Mouse (Mus musculus): Measurements from ENCODE around the gene Ush2a. TPM values are rescaled to one million over a fixed set of nuclear protein-coding genes. Genes with fewer than 3 reads are reported as not detected.

The Ush2a gene
- total and polyA plus RNA-seq, 3 experiments, result under 0.01 to 0.04 TPM; not detected in 1

DNA sequence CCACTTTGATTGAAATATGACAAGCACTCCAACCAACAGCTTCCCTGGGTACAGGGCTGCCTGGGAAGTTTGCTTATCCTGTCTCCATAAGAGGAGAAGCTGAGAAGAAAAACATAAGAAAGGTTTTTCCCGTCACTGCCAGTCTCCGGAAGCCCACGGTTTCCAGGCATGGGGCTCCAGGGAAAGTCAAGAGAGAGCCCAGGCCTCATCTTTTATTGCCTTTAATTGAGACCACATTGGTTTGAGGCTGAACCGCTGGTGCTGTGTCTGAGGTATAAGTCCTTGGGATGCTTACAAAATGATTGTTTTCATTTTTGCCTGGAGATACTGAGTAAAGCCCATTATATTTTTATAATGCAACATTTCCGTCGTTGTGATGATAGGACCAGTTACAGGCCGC lies 511.8 kb downstream of the Ush2a start:
- no peak overlapping the region for H3K27ac ChIP-seq (ENCODE audit: control insufficient read depth, low read depth, low read length)
- TF ChIP-seq ZMIZ1 (IDR thresholded peaks at IDR 0.05; ENCODE audit: low read depth, low read length), result no peak
- TF ChIP-seq MYB (IDR thresholded peaks at IDR 0.05; ENCODE audit: low read depth, low read length), result no peak
- TF ChIP-seq TBP (IDR thresholded peaks at IDR 0.05; ENCODE audit: low read depth, low read length), result no peak
- TF ChIP-seq ZC3H11A (IDR thresholded peaks at IDR 0.05; ENCODE audit: low read depth, low read length), result no peak
- TF ChIP-seq TAL1 (IDR thresholded peaks at IDR 0.05; ENCODE audit: low read length), result no peak
- TF ChIP-seq RCOR1 (IDR thresholded peaks at IDR 0.05; ENCODE audit: low read depth, low read length), result no peak
- no peaks in the 10 kb centered on the region for H3K27me3 ChIP-seq (ENCODE audit: control insufficient read depth in 1 of 2, insufficient read depth in 2 of 2, low read length in 2 of 2)
- no peaks in the 10 kb centered on the region for H3K9me3 ChIP-seq (replicated peaks; ENCODE audit: insufficient read depth, low read length)
- H3K9ac ChIP-seq (ENCODE audit: control insufficient read depth, low read depth, low read length, poor library complexity, severe bottlenecking), result no peak overlapping the region
- no peaks in the 10 kb centered on the region for H3K79me2 ChIP-seq (ENCODE audit: control insufficient read depth, insufficient read depth, low read length, poor library complexity)
- H3K4me1 ChIP-seq (ENCODE audit: control insufficient read depth in 1 of 2, insufficient read depth in 2 of 2, low read length in 2 of 2), result peaks cover 0 to 2% of the 10 kb centered on the region in 2 experiments; a peak in 1 of 4 replicates
- H3K36me3 ChIP-seq (ENCODE audit: control insufficient read depth in 1 of 2, insufficient read depth in 2 of 2, low read length in 2 of 2), result peaks cover 0 to 2% of the 10 kb centered on the region in 2 experiments; a peak in 1 of 4 replicates
- no peak for DNase-seq (ENCODE audit: low read depth, low spot score)
- H3K4me3 ChIP-seq (ENCODE audit: control insufficient read depth in 1 of 2, insufficient read depth in 1 of 2, low read depth in 2 of 2, low read length in 2 of 2), result no peak overlapping the region

DNA sequence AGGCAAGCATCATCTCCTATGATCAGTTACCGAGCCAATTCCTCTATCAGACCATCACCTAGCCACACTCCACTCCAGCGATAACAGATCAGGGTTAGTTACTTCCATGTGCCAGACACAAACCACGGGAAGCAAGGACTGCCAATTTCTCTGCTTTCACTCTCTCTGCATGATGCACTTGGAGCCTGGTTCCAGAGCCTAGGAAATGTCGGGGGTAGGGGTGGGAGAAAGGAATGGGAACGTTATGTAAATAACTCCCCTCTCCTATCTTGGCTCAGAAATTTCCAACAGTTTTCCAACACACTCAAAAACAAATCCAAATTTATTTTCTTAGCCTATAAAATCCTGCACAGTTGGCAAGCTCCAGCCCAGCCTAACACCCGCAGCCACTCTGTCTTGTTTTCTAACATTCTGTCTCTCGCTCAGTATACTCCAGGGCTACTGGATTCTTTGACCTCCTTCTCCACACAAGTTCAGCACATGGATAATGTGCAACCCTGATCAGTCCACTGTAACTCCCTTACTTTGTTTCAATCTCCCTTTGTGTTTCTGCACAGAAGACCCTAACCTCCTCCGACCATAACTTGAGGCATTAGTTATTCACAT lies 515.8 kb downstream of the Ush2a start:
- TF ChIP-seq ELF1 (IDR thresholded peaks at IDR 0.05; ENCODE audit: low read depth, low read length) (no peak), TBP (IDR thresholded peaks at IDR 0.05; ENCODE audit: low read depth, low read length) (no peak), E2F4 (IDR thresholded peaks at IDR 0.05; ENCODE audit: borderline replicate concordance, low read depth, low read length) (no peak), MAX (IDR thresholded peaks at IDR 0.05; ENCODE audit: low read length) (no peak), USF1 (IDR thresholded peaks at IDR 0.05; ENCODE audit: low read depth, low read length) (no peak)
- no peak overlapping the region for H3K9ac ChIP-seq (ENCODE audit: control insufficient read depth, low read depth, low read length, poor library complexity, severe bottlenecking)
- H3K9me3 ChIP-seq (replicated peaks; ENCODE audit: insufficient read depth, low read length), result no peaks in the 10 kb centered on the region
- no peak overlapping the region for H3K27ac ChIP-seq (ENCODE audit: control insufficient read depth, low read depth, low read length)
- H3K4me3 ChIP-seq (ENCODE audit: control insufficient read depth in 1 of 2, insufficient read depth in 1 of 2, low read depth in 2 of 2, low read length in 2 of 2), result no peak overlapping the region
- H3K4me1 ChIP-seq (ENCODE audit: control insufficient read depth in 1 of 2, insufficient read depth in 2 of 2, low read length in 2 of 2), result no peaks in the 10 kb centered on the region
- no peak for DNase-seq (ENCODE audit: low read depth, low spot score)
- no peaks in the 10 kb centered on the region for H3K79me2 ChIP-seq (ENCODE audit: control insufficient read depth, insufficient read depth, low read length, poor library complexity)
- no peaks in the 10 kb centered on the region for H3K36me3 ChIP-seq (ENCODE audit: control insufficient read depth in 1 of 2, insufficient read depth in 2 of 2, low read length in 2 of 2)
- no peaks in the 10 kb centered on the region for H3K27me3 ChIP-seq (ENCODE audit: control insufficient read depth in 1 of 2, insufficient read depth in 2 of 2, low read length in 2 of 2)

DNA sequence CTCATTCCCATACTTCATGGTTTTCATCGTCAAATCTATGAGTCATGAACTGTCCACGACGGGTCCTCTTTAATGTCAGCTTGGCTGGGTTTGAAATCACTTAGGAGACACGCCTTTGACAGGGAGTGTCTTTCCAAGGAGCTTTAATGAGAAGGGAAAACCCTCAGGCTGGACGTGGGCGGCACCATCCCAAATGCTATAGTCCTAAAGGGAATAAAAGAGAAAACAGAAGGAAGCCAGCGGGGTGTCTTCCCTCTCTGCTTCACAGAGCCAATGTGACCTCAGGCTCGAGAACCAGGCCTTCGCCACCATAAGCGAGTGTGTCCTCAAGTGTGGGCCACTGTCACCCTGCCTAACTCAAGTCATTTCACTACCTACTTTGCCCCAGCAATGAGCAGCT lies 523.2 kb downstream of the Ush2a start:
- Histone ChIP-seq H3K27ac (ENCODE audit: control insufficient read depth, low read depth, low read length) (no peak overlapping the region), H3K9ac (ENCODE audit: control insufficient read depth, low read depth, low read length, poor library complexity, severe bottlenecking) (no peak overlapping the region), H3K9me3 (replicated peaks; ENCODE audit: insufficient read depth, low read length) (no peaks in the 10 kb centered on the region), H3K27me3 (ENCODE audit: control insufficient read depth in 1 of 2, insufficient read depth in 2 of 2, low read length in 2 of 2) (no peaks in the 10 kb centered on the region), H3K4me1 (ENCODE audit: control insufficient read depth in 1 of 2, insufficient read depth in 2 of 2, low read length in 2 of 2) (no peaks in the 10 kb centered on the region), H3K36me3 (ENCODE audit: control insufficient read depth in 1 of 2, insufficient read depth in 2 of 2, low read length in 2 of 2) (no peaks in the 10 kb centered on the region), H3K4me3 (ENCODE audit: control insufficient read depth in 1 of 2, insufficient read depth in 1 of 2, low read depth in 2 of 2, low read length in 2 of 2) (no peak overlapping the region), H3K79me2 (ENCODE audit: control insufficient read depth, insufficient read depth, low read length, poor library complexity) (no peaks in the 10 kb centered on the region)
- no peak for DNase-seq (ENCODE audit: low read depth, low spot score)
- TF ChIP-seq MXI1 (IDR thresholded peaks at IDR 0.05; ENCODE audit: low read depth, low read length) (no peak), TBP (IDR thresholded peaks at IDR 0.05; ENCODE audit: low read depth, low read length) (no peak), NRF1 (IDR thresholded peaks at IDR 0.05; ENCODE audit: insufficient read depth, low read depth, low read length, poor library complexity, severe bottlenecking) (no peak), USF1 (IDR thresholded peaks at IDR 0.05; ENCODE audit: low read depth, low read length) (no peak), BHLHE40 (IDR thresholded peaks at IDR 0.05; ENCODE audit: borderline replicate concordance, low read depth, low read length) (no peak), MAZ (IDR thresholded peaks at IDR 0.05; ENCODE audit: low read depth, low read length) (no peak)

Measured in MEL (cell line).